Comparison of ENCODE assay signal across 8 mouse cellular contexts in genomic region chr9:111070546-111070961, GRCm38 (mm10). TPM values are rescaled to one million over a fixed set of nuclear protein-coding genes. Genes with fewer than 3 reads are reported as not detected.
A peak's percentile ranks its signal among the peaks of the same experiment; 100 is the strongest.
DNase-seq lines count a peak whose midpoint lies in the region; ATAC-seq and TF ChIP-seq lines count a peak whose summit lies in the region.
"Had no signal": no experiment of that assay in that cellular context is flagged by ENCODE, and none has a peak within 500 bp of the region (broad histone marks: within the 10 kb centered on the region; RNA-seq: fewer than 3 reads in every experiment).

No protein-coding gene starts in this region.

- WGBS in embryonic facial prominence, embryonic 11.5 days = 22% methylated on average over 4 of the region's 4 CpGs
- WGBS in intestine, postnatal 0 days = 39% methylated on average over 4 of the region's 4 CpGs
- WGBS in lung, embryonic 14.5 days = 25% methylated on average over 4 of the region's 4 CpGs

- TF ChIP-seq CTCF in intestine, postnatal 0 days (IDR thresholded peaks at IDR 0.05; ENCODE audit: low read depth) = peak; percentile 80
- TF ChIP-seq CTCF in lung, embryonic 14.5 days (IDR thresholded peaks at IDR 0.05; ENCODE audit: low read depth) = peak; percentile 76

- H3K27me3 ChIP-seq in embryonic facial prominence, embryonic 11.5 days (ENCODE audit: control insufficient read depth, insufficient read depth, low read length) = no peaks in the 10 kb centered on the region
- no peaks in the 10 kb centered on the region for H3K27me3 ChIP-seq in intestine, postnatal 0 days (replicated peaks; ENCODE audit: control insufficient read depth, insufficient read depth, low read length)
- no peaks in the 10 kb centered on the region for H3K27me3 ChIP-seq in lung, embryonic 14.5 days (ENCODE audit: insufficient read depth, low read length)

- no peaks in the 10 kb centered on the region for H3K9me3 ChIP-seq in embryonic facial prominence, embryonic 11.5 days (replicated peaks; ENCODE audit: control insufficient read depth, low read length)
- no peaks in the 10 kb centered on the region for H3K9me3 ChIP-seq in intestine, postnatal 0 days (ENCODE audit: control insufficient read depth)
- H3K9me3 ChIP-seq in lung, embryonic 14.5 days (ENCODE audit: low read depth, low read length) = peaks cover 8% of the 10 kb centered on the region; the same call in 1 of the 2 replicates

- H3K27ac ChIP-seq in embryonic facial prominence, embryonic 11.5 days (replicated peaks; ENCODE audit: low read depth, low read length) = no peak overlapping the region
- no peak overlapping the region for H3K27ac ChIP-seq in intestine, postnatal 0 days (ENCODE audit: low read depth, low read length)
- H3K27ac ChIP-seq in lung, embryonic 14.5 days (ENCODE audit: low read depth) = no peak overlapping the region
- H3K27ac ChIP-seq: heart, embryonic 13.5 days had no signal

- H3K4me3 ChIP-seq in embryonic facial prominence, embryonic 11.5 days (ENCODE audit: low read depth, low read length) = no peak overlapping the region
- H3K4me3 ChIP-seq in intestine, postnatal 0 days (ENCODE audit: low read depth, low read length) = no peak overlapping the region
- no peak overlapping the region for H3K4me3 ChIP-seq in lung, embryonic 14.5 days (ENCODE audit: low read depth, low read length)
- H3K4me3 ChIP-seq: heart, embryonic 13.5 days had no signal

- H3K4me2 ChIP-seq in embryonic facial prominence, embryonic 11.5 days (ENCODE audit: low read depth, low read length) = no peak overlapping the region
- no peak overlapping the region for H3K4me2 ChIP-seq in intestine, postnatal 0 days (replicated peaks; ENCODE audit: low read depth)
- H3K4me2 ChIP-seq in lung, embryonic 14.5 days = no peak overlapping the region
- H3K4me2 ChIP-seq: heart, embryonic 13.5 days had no signal

- peak; percentile 75; the same call in 1 of the 2 replicates for ATAC-seq in embryonic facial prominence, embryonic 11.5 days (replicated peaks; ENCODE audit: insufficient number of reproducible peaks, low FRiP score, low TSS enrichment, low read depth)
- no peak for ATAC-seq in intestine, postnatal 0 days
- peak; percentile 71; the same call in 1 of the 2 replicates for ATAC-seq in lung, embryonic 14.5 days (ENCODE audit: insufficient read depth)

- no peaks in the 10 kb centered on the region for H3K4me1 ChIP-seq in embryonic facial prominence, embryonic 11.5 days (ENCODE audit: control insufficient read depth, insufficient read depth, low read length)
- no peaks in the 10 kb centered on the region for H3K4me1 ChIP-seq in intestine, postnatal 0 days (replicated peaks; ENCODE audit: control insufficient read depth, insufficient read depth, low read length)
- no peaks in the 10 kb centered on the region for H3K4me1 ChIP-seq in lung, embryonic 14.5 days (ENCODE audit: insufficient read depth)
- H3K4me1 ChIP-seq: heart, embryonic 13.5 days had no signal

- H3K9ac ChIP-seq in embryonic facial prominence, embryonic 11.5 days (replicated peaks; ENCODE audit: low read length) = no peak overlapping the region
- H3K9ac ChIP-seq in intestine, postnatal 0 days (ENCODE audit: low read depth, low read length) = no peak overlapping the region
- H3K9ac ChIP-seq in lung, embryonic 14.5 days = no peak overlapping the region
- H3K9ac ChIP-seq: heart, embryonic 13.5 days had no signal

- DNase-seq in ovary, postnatal 10 days (ENCODE audit: low spot score) = peak; percentile 15
- DNase-seq in ovary, adult 18-20 months (ENCODE audit: low spot score) = no peak
- DNase-seq in ZHBTc4 (ENCODE audit: low read depth, low spot score) = peak; percentile 83
- peak; percentile 83 for DNase-seq in embryonic facial prominence, embryonic 11.5 days (ENCODE audit: low spot score)
- DNase-seq in lung, embryonic 14.5 days = peak; percentile 80
- DNase-seq in spleen, postnatal 4 days (ENCODE audit: low spot score in 2 of 2) = peak; percentile 71 to 86

- H3K36me3 ChIP-seq in embryonic facial prominence, embryonic 11.5 days (replicated peaks; ENCODE audit: control insufficient read depth, insufficient read depth, low read depth, low read length) = no peaks in the 10 kb centered on the region
- no peaks in the 10 kb centered on the region for H3K36me3 ChIP-seq in intestine, postnatal 0 days (ENCODE audit: control insufficient read depth, insufficient read depth)
- H3K36me3 ChIP-seq in lung, embryonic 14.5 days (ENCODE audit: insufficient read depth) = no peaks in the 10 kb centered on the region
- H3K36me3 ChIP-seq: heart, embryonic 13.5 days had no signal

RNA-seq across cellular contexts. Expression of gene Ccrl2, which starts 13.2 kb away (rescaled TPM):
- 0.76 and 0.99 TPM in 2 replicates for polyA plus RNA-seq in embryonic facial prominence, embryonic 11.5 days (2014; fragmentation: Nextera tagmentation; extraction: Ambion mirVana)
- polyA plus RNA-seq in intestine, postnatal 0 days (2015; fragmentation: Nextera tagmentation; extraction: Ambion mirVana) = 2.7 and 3.8 TPM in 2 replicates
- 2.1 and 2.9 TPM in 2 replicates for polyA plus RNA-seq in lung, embryonic 14.5 days (2014; fragmentation: Nextera tagmentation; extraction: Ambion mirVana)

RNA-seq across cellular contexts. Expression of gene Lrrfip2, which starts 46.8 kb away (rescaled TPM):
- 48.4 and 49.2 TPM in 2 replicates for polyA plus RNA-seq in embryonic facial prominence, embryonic 11.5 days (2014; fragmentation: Nextera tagmentation; extraction: Ambion mirVana)
- 45.1 and 46.1 TPM in 2 replicates for polyA plus RNA-seq in intestine, postnatal 0 days (2015; fragmentation: Nextera tagmentation; extraction: Ambion mirVana)
- polyA plus RNA-seq in lung, embryonic 14.5 days (2014; fragmentation: Nextera tagmentation; extraction: Ambion mirVana) = 39.6 and 40.4 TPM in 2 replicates

RNA-seq across cellular contexts. Expression of gene Ltf, which starts 51.5 kb away (rescaled TPM):
- polyA plus RNA-seq in embryonic facial prominence, embryonic 11.5 days (2014; fragmentation: Nextera tagmentation; extraction: Ambion mirVana) = 0.66 and 1.1 TPM in 2 replicates
- polyA plus RNA-seq in intestine, postnatal 0 days (2015; fragmentation: Nextera tagmentation; extraction: Ambion mirVana) = 8.3 and 14.1 TPM in 2 replicates
- 0.17 and 2.5 TPM in 2 replicates for polyA plus RNA-seq in lung, embryonic 14.5 days (2014; fragmentation: Nextera tagmentation; extraction: Ambion mirVana)
